In genomic region chr1:99772614-99773013, GRCm38 (mm10) we compare ENCODE assay signal across 10 mouse cellular contexts. TPM values are rescaled to one million over a fixed set of nuclear protein-coding genes. Genes with fewer than 3 reads are reported as not detected.
DNase-seq lines count a peak whose midpoint lies in the region; ATAC-seq lines count a peak whose summit lies in the region.
"Had no signal": no experiment of that assay in that cellular context is flagged by ENCODE, and none has a peak within 500 bp of the region (broad histone marks: within the 10 kb centered on the region; RNA-seq: fewer than 3 reads in every experiment).

TSS of gene Cntnap5b (plus strand) at chr1:99772765.

- H3K4me3 ChIP-seq in kidney, embryonic 15.5 days (replicated peaks): no peak within 1 kb of the TSS
- no peak within 1 kb of the TSS for H3K4me3 ChIP-seq in embryonic facial prominence, embryonic 15.5 days (replicated peaks)
- peak within 1 kb of the TSS; percentile 40 for H3K4me3 ChIP-seq in hindbrain, embryonic 15.5 days
- peak within 1 kb of the TSS; percentile 36 for H3K4me3 ChIP-seq in midbrain, embryonic 12.5 days

- 0 out of 2 replicates have a peak within 1 kb of the TSS, but pooled peaks have one; percentile 36 for H3K4me2 ChIP-seq in kidney, embryonic 15.5 days
- peak within 1 kb of the TSS; percentile 34; the same call in 1 of the 2 replicates for H3K4me2 ChIP-seq in embryonic facial prominence, embryonic 15.5 days (replicated peaks)
- peak within 1 kb of the TSS; percentile 61 for H3K4me2 ChIP-seq in hindbrain, embryonic 15.5 days
- H3K4me2 ChIP-seq in midbrain, embryonic 12.5 days (replicated peaks): peak within 1 kb of the TSS; percentile 55

- no peaks in the 10 kb centered on the region for H3K9me3 ChIP-seq in kidney, embryonic 15.5 days (replicated peaks)
- H3K9me3 ChIP-seq in embryonic facial prominence, embryonic 15.5 days (replicated peaks): no peaks in the 10 kb centered on the region
- no peaks in the 10 kb centered on the region for H3K9me3 ChIP-seq in hindbrain, embryonic 15.5 days
- no peaks in the 10 kb centered on the region for H3K9me3 ChIP-seq in midbrain, embryonic 12.5 days

- no peak for ATAC-seq in kidney, embryonic 15.5 days (replicated peaks; ENCODE audit: low FRiP score)
- no peak for ATAC-seq in embryonic facial prominence, embryonic 15.5 days (ENCODE audit: insufficient number of reproducible peaks, low FRiP score, low TSS enrichment, low read depth)
- ATAC-seq in hindbrain, embryonic 15.5 days (ENCODE audit: low FRiP score, low read depth): no peak; the same call in 1 of the 2 replicates
- peak; percentile 28; the same call in 1 of the 2 replicates for ATAC-seq in midbrain, embryonic 12.5 days (ENCODE audit: low FRiP score, low read depth)

- no peaks in the 10 kb centered on the region for H3K4me1 ChIP-seq in kidney, embryonic 15.5 days
- H3K4me1 ChIP-seq in embryonic facial prominence, embryonic 15.5 days: no peaks in the 10 kb centered on the region
- 0 out of 2 replicates have a peak, but pooled peaks cover 8% of the 10 kb centered on the region for H3K4me1 ChIP-seq in hindbrain, embryonic 15.5 days (replicated peaks)
- H3K4me1 ChIP-seq in midbrain, embryonic 12.5 days: 0 out of 2 replicates have a peak, but pooled peaks cover 4% of the 10 kb centered on the region

- no peak within 1 kb of the TSS for H3K9ac ChIP-seq in kidney, embryonic 15.5 days
- H3K9ac ChIP-seq in embryonic facial prominence, embryonic 15.5 days: no peak within 1 kb of the TSS
- peak within 1 kb of the TSS; percentile 40 for H3K9ac ChIP-seq in hindbrain, embryonic 15.5 days
- H3K9ac ChIP-seq in midbrain, embryonic 12.5 days (replicated peaks): peak within 1 kb of the TSS; percentile 11; the same call in 1 of the 2 replicates

- no peaks in the 10 kb centered on the region for H3K36me3 ChIP-seq in kidney, embryonic 15.5 days
- no peaks in the 10 kb centered on the region for H3K36me3 ChIP-seq in embryonic facial prominence, embryonic 15.5 days
- no peaks in the 10 kb centered on the region for H3K36me3 ChIP-seq in hindbrain, embryonic 15.5 days
- H3K36me3 ChIP-seq in midbrain, embryonic 12.5 days: no peaks in the 10 kb centered on the region

- no peak for DNase-seq in kidney, adult 8-10 months
- DNase-seq in right cerebral cortex, postnatal 36 days (ENCODE audit: low spot score in 2 of 2): no peak
- no peak for DNase-seq in lung, postnatal 36 days
- DNase-seq in ovary, adult 18-20 months (ENCODE audit: low spot score): no peak
- DNase-seq: cerebellum, adult 9-10 months had no signal

- 36% methylated on average over 7 of the region's 7 CpGs for WGBS in kidney, embryonic 15.5 days
- WGBS in embryonic facial prominence, embryonic 15.5 days: 22% methylated on average over 7 of the region's 7 CpGs
- WGBS in hindbrain, embryonic 15.5 days: 26% methylated on average over 7 of the region's 7 CpGs
- WGBS in midbrain, embryonic 12.5 days: 29% methylated on average over 7 of the region's 7 CpGs

- no peak within 1 kb of the TSS for H3K27ac ChIP-seq in kidney, embryonic 15.5 days
- no peak within 1 kb of the TSS for H3K27ac ChIP-seq in embryonic facial prominence, embryonic 15.5 days (replicated peaks)
- no peak within 1 kb of the TSS; the same call in 1 of the 2 replicates for H3K27ac ChIP-seq in hindbrain, embryonic 15.5 days (replicated peaks)
- H3K27ac ChIP-seq in midbrain, embryonic 12.5 days (replicated peaks): no peak within 1 kb of the TSS

- no peaks in the 10 kb centered on the region for H3K27me3 ChIP-seq in kidney, embryonic 15.5 days
- no peaks in the 10 kb centered on the region for H3K27me3 ChIP-seq in embryonic facial prominence, embryonic 15.5 days
- no peaks in the 10 kb centered on the region for H3K27me3 ChIP-seq in hindbrain, embryonic 15.5 days
- H3K27me3 ChIP-seq in midbrain, embryonic 12.5 days: no peaks in the 10 kb centered on the region

RNA-seq across cellular contexts. Expression of gene Cntnap5b, which starts in this region (rescaled TPM):
- polyA plus RNA-seq in kidney, embryonic 15.5 days (2015; fragmentation: Nextera tagmentation; extraction: Ambion mirVana): not detected in 2 replicates
- not detected in 2 replicates for polyA plus RNA-seq in embryonic facial prominence, embryonic 15.5 days (2015; fragmentation: Nextera tagmentation; extraction: Ambion mirVana)
- 3.2 and 3.4 TPM in 2 replicates for polyA plus RNA-seq in hindbrain, embryonic 15.5 days (2015; fragmentation: Nextera tagmentation; extraction: Ambion mirVana)
- 0.54 and 0.69 TPM in 2 replicates for polyA plus RNA-seq in midbrain, embryonic 12.5 days (2016; fragmentation: Nextera tagmentation; extraction: Ambion mirVana)
- polyA plus RNA-seq: spleen, adult 2 months had no signal

Comparison
In these comparisons a context has a peak if more than half of its experiments do, and no peak if none do; other contexts are left out.
1. Peak in ATAC-seq, H3K4me3 ChIP-seq, H3K9ac ChIP-seq and H3K4me2 ChIP-seq in midbrain, embryonic 12.5 days; RNA of the gene not detected or under 1 TPM.